Comparison of ENCODE assay signal across 11 mouse cellular contexts in the genomic region with DNA sequence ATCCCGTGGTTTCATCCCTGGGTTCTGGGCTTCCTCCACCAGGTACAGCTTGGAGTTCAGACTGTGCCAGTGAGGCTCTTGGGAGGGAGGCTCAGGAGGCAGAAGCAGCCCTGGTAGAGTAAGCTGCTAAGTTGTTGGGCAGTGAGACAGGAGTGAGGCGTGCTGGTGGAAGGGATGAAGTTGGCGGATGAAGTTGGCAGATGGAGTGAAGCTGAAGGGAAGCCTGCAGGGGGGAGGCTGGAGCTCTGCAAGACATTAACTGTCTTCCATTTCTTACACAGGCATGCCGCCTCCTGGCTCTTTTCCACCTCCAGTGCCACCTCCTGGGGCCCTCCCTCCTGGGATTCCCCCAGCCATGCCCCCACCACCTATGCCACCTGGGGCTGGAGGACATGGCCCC. TPM values are rescaled to one million over a fixed set of nuclear protein-coding genes. Genes with fewer than 3 reads are reported as not detected.
A peak's percentile ranks its signal among the peaks of the same experiment; 100 is the strongest.
DNase-seq lines count a peak whose midpoint lies in the region; ATAC-seq and TF ChIP-seq lines count a peak whose summit lies in the region.
"Not testable (repeated sequence)": the region's sequence is repeated elsewhere in the genome, so short reads cannot be mapped to it uniquely, and the experiment has no call there.
"Had no signal": no experiment of that assay in that cellular context is flagged by ENCODE, and none has a peak within 500 bp of the region (broad histone marks: within the 10 kb centered on the region; RNA-seq: fewer than 3 reads in every experiment).

No protein-coding gene starts in this region.

- peaks cover 67% of the 10 kb centered on the region for H3K36me3 ChIP-seq in G1E (replicated peaks)
- H3K36me3 ChIP-seq in forebrain, embryonic 12.5 days (replicated peaks) = peaks cover 59% of the 10 kb centered on the region
- H3K36me3 ChIP-seq in hindbrain, embryonic 12.5 days = peaks cover 48% of the 10 kb centered on the region
- H3K36me3 ChIP-seq in liver, embryonic 11.5 days (ENCODE audit: control insufficient read depth, insufficient read depth, low read length) = peaks cover 29% of the 10 kb centered on the region
- H3K36me3 ChIP-seq in macrophage (ENCODE audit: inconsistent target) = peaks cover 22% of the 10 kb centered on the region
- H3K36me3 ChIP-seq in neural tube, embryonic 13.5 days = peaks cover 48% of the 10 kb centered on the region

- H3K27me3 ChIP-seq in G1E (ENCODE audit: insufficient read depth, low read length); forebrain, embryonic 12.5 days; hindbrain, embryonic 12.5 days; liver, embryonic 11.5 days (replicated peaks; ENCODE audit: control insufficient read depth, insufficient read depth, low read length); neural tube, embryonic 13.5 days: not testable (repeated sequence)

- not testable (repeated sequence) for DNase-seq in G1E (ENCODE audit: low spot score); liver, embryonic 11.5 days (ENCODE audit: low spot score)
- peak; percentile 52 for DNase-seq in cerebellum, adult 9-11 months

- peaks cover 52% of the 10 kb centered on the region for H3K79me2 ChIP-seq in macrophage (ENCODE audit: inconsistent target)

- H3K27ac ChIP-seq in forebrain, embryonic 12.5 days; hindbrain, embryonic 12.5 days; liver, embryonic 11.5 days (ENCODE audit: low read depth, low read length); neural tube, embryonic 13.5 days (replicated peaks): not testable (repeated sequence)
- H3K27ac ChIP-seq in macrophage = peak overlapping the region; percentile 68

- peak overlapping the region; percentile 94 for H3K4me2 ChIP-seq in forebrain, embryonic 12.5 days
- 0 out of 2 replicates have a peak overlapping the region, but pooled peaks have one; percentile 5 for H3K4me2 ChIP-seq in hindbrain, embryonic 12.5 days (replicated peaks)
- H3K4me2 ChIP-seq in liver, embryonic 11.5 days = peak overlapping the region; percentile 95
- 0 out of 2 replicates have a peak overlapping the region, but pooled peaks have one; percentile 18 for H3K4me2 ChIP-seq in neural tube, embryonic 13.5 days

- H3K9ac ChIP-seq in forebrain, embryonic 12.5 days; hindbrain, embryonic 12.5 days; neural tube, embryonic 13.5 days: not testable (repeated sequence)
- 0 out of 2 replicates have a peak overlapping the region, but pooled peaks have one; percentile 13 for H3K9ac ChIP-seq in liver, embryonic 11.5 days (ENCODE audit: low read depth, low read length)

- TF ChIP-seq CTCF in G1E (IDR thresholded peaks at IDR 0.05; ENCODE audit: low read depth, low read length) = not testable (repeated sequence)

- H3K4me1 ChIP-seq in G1E (ENCODE audit: insufficient read depth, low read depth, low read length) = peaks cover 51% of the 10 kb centered on the region
- H3K4me1 ChIP-seq in forebrain, embryonic 12.5 days = peaks cover 37% of the 10 kb centered on the region
- peaks cover 35% of the 10 kb centered on the region for H3K4me1 ChIP-seq in hindbrain, embryonic 12.5 days
- peaks cover 19% of the 10 kb centered on the region for H3K4me1 ChIP-seq in liver, embryonic 11.5 days (replicated peaks; ENCODE audit: control insufficient read depth, insufficient read depth, low read length)
- peaks cover 47% of the 10 kb centered on the region for H3K4me1 ChIP-seq in neural tube, embryonic 13.5 days (replicated peaks)

- H3K9me3 ChIP-seq in G1E (replicated peaks); forebrain, embryonic 12.5 days; hindbrain, embryonic 12.5 days (replicated peaks); liver, embryonic 11.5 days (ENCODE audit: control insufficient read depth, low read length); neural tube, embryonic 13.5 days: not testable (repeated sequence)

- WGBS in forebrain, embryonic 12.5 days = 88% methylated on average over 4 of the region's 4 CpGs
- WGBS in hindbrain, embryonic 12.5 days = 87% methylated on average over 4 of the region's 4 CpGs
- WGBS in liver, embryonic 11.5 days = 83% methylated on average over 4 of the region's 4 CpGs
- WGBS in macrophage (ENCODE audit: missing documents) = 91% methylated on average over 3 of the region's 4 CpGs
- 88% methylated on average over 4 of the region's 4 CpGs for WGBS in neural tube, embryonic 13.5 days

- not testable (repeated sequence) for ATAC-seq in G1E (ENCODE audit: extremely low read depth, insufficient number of reproducible peaks, low FRiP score, poor library complexity, severe bottlenecking); forebrain, embryonic 12.5 days (ENCODE audit: low FRiP score); hindbrain, embryonic 12.5 days (ENCODE audit: low FRiP score); liver, embryonic 11.5 days (replicated peaks; ENCODE audit: low FRiP score); neural tube, embryonic 13.5 days (ENCODE audit: low read depth)

- H3K4me3 ChIP-seq in G1E (ENCODE audit: low read depth, low read length) = peak overlapping the region; percentile 71
- not testable (repeated sequence) for H3K4me3 ChIP-seq in forebrain, embryonic 12.5 days (replicated peaks); hindbrain, embryonic 12.5 days; macrophage (ENCODE audit: inconsistent target)
- peak overlapping the region; percentile 34 for H3K4me3 ChIP-seq in liver, embryonic 11.5 days (ENCODE audit: low read depth, low read length)
- 0 out of 2 replicates have a peak overlapping the region, but pooled peaks have one; percentile 74 for H3K4me3 ChIP-seq in neural tube, embryonic 13.5 days

RNA-seq across cellular contexts. Expression of a gene that starts 1.9 kb away (rescaled TPM):
- total RNA-seq in G1E (2014; fragmentation: Nextera tagmentation) (138 and 179 TPM in 2 replicates), G1E (2017) (24.8 and 29.3 TPM in 2 replicates)
- polyA plus RNA-seq in G1E (2012) (724 and 955 TPM in 2 replicates), macrophage (2018) (57.6 to 99.3 TPM (median 68.9 TPM) in 3 replicates)
- polyA plus RNA-seq in forebrain, embryonic 12.5 days (2016; fragmentation: Nextera tagmentation; extraction: Ambion mirVana) = 185 and 201 TPM in 2 replicates
- polyA plus RNA-seq in hindbrain, embryonic 12.5 days (2016; fragmentation: Nextera tagmentation; extraction: Ambion mirVana) = 164 and 170 TPM in 2 replicates
- polyA plus RNA-seq in liver, embryonic 11.5 days (2014; fragmentation: Nextera tagmentation; extraction: Ambion mirVana) = 220 and 243 TPM in 2 replicates
- total RNA-seq in macrophage (2018; cell fraction: chromatin; rRNA removed) = 10 to 100 TPM in 23 of 26 experiments, 1 to 10 TPM in 3; 7.2 to 24.3 (median 16.3) TPM
- 10 to 100 TPM; 47.3 to 67.0 (median 56.0) TPM for total RNA-seq in macrophage (2018; cell fraction: cytosol; rRNA removed)
- total RNA-seq in macrophage (2018; cell fraction: nucleus; rRNA removed) = 10 to 100 TPM in 25 of 26 experiments, 1 to 10 TPM in 1; 9.5 to 40.7 (median 21.6) TPM
- polyA plus RNA-seq in neural tube, embryonic 13.5 days (2015; fragmentation: Nextera tagmentation; extraction: Ambion mirVana) = 135 and 145 TPM in 2 replicates

RNA-seq across cellular contexts. Expression of a gene that starts 6.9 kb away (rescaled TPM):
- total RNA-seq in G1E (2014; fragmentation: Nextera tagmentation) = 0.45 TPM in 1 of 2 replicates, not detected in the other
- 0.11 and 0.23 TPM in 2 replicates for total RNA-seq in G1E (2017)
- polyA plus RNA-seq in G1E (2012) = 0.07 and 0.12 TPM in 2 replicates
- 22.9 and 24.3 TPM in 2 replicates for polyA plus RNA-seq in forebrain, embryonic 12.5 days (2016; fragmentation: Nextera tagmentation; extraction: Ambion mirVana)
- polyA plus RNA-seq in hindbrain, embryonic 12.5 days (2016; fragmentation: Nextera tagmentation; extraction: Ambion mirVana) = 44.5 and 44.9 TPM in 2 replicates
- 3.5 and 4.3 TPM in 2 replicates for polyA plus RNA-seq in liver, embryonic 11.5 days (2014; fragmentation: Nextera tagmentation; extraction: Ambion mirVana)
- total RNA-seq in macrophage (2018; cell fraction: chromatin; rRNA removed) = 1 to 10 TPM in 6 of 26 experiments, under 1 TPM in 13, not detected in 7; 0.15 to 4.0 (median 0.76) TPM
- 1 to 10 TPM in 1 of 26 experiments, under 1 TPM in 24, not detected in 1; 0.03 to 1.6 (median 0.23) TPM for total RNA-seq in macrophage (2018; cell fraction: cytosol; rRNA removed)
- total RNA-seq in macrophage (2018; cell fraction: nucleus; rRNA removed) = 1 to 10 TPM in 11 of 26 experiments, under 1 TPM in 14, not detected in 1; 0.12 to 5.0 (median 0.76) TPM
- 0.12 to 1.4 TPM (median 0.29 TPM) in 3 replicates for polyA plus RNA-seq in macrophage (2018)
- 72.2 and 78.5 TPM in 2 replicates for polyA plus RNA-seq in neural tube, embryonic 13.5 days (2015; fragmentation: Nextera tagmentation; extraction: Ambion mirVana)

RNA-seq across cellular contexts. Expression of a gene that starts 12.2 kb away (rescaled TPM):
- total RNA-seq in G1E (2014; fragmentation: Nextera tagmentation) = 5.7 TPM in 1 of 2 replicates, not detected in the other
- total RNA-seq in G1E (2017) = 2.7 and 3.5 TPM in 2 replicates
- polyA plus RNA-seq in G1E (2012) = not detected in 2 replicates
- polyA plus RNA-seq in forebrain, embryonic 12.5 days (2016; fragmentation: Nextera tagmentation; extraction: Ambion mirVana) = 13.4 and 17.8 TPM in 2 replicates
- polyA plus RNA-seq in hindbrain, embryonic 12.5 days (2016; fragmentation: Nextera tagmentation; extraction: Ambion mirVana) = 20.8 and 23.0 TPM in 2 replicates
- 6.8 and 8.8 TPM in 2 replicates for polyA plus RNA-seq in liver, embryonic 11.5 days (2014; fragmentation: Nextera tagmentation; extraction: Ambion mirVana)
- total RNA-seq in macrophage (2018; cell fraction: chromatin; rRNA removed) = 10 to 100 TPM in 4 of 26 experiments, 1 to 10 TPM in 22; 1.1 to 21.1 (median 5.5) TPM
- 1 to 10 TPM in 17 of 26 experiments, under 1 TPM in 9; 0.48 to 2.3 (median 1.2) TPM for total RNA-seq in macrophage (2018; cell fraction: cytosol; rRNA removed)
- 10 to 100 TPM in 4 of 26 experiments, 1 to 10 TPM in 21, under 1 TPM in 1; 0.93 to 13.2 (median 3.1) TPM for total RNA-seq in macrophage (2018; cell fraction: nucleus; rRNA removed)
- polyA plus RNA-seq in macrophage (2018) = 1.2 to 2.4 TPM (median 1.8 TPM) in 3 replicates
- polyA plus RNA-seq in neural tube, embryonic 13.5 days (2015; fragmentation: Nextera tagmentation; extraction: Ambion mirVana) = 10.5 and 14.1 TPM in 2 replicates
- total RNA-seq: hematopoietic stem cell, adult 5-6 weeks had no signal

RNA-seq across cellular contexts. Expression of a gene that starts 45.5 kb away (rescaled TPM):
- 19.6 and 19.8 TPM in 2 replicates for total RNA-seq in G1E (2014; fragmentation: Nextera tagmentation)
- 48.2 and 60.6 TPM in 2 replicates for total RNA-seq in G1E (2017)
- polyA plus RNA-seq in G1E (2012) = 115 and 144 TPM in 2 replicates
- 72.2 and 77.9 TPM in 2 replicates for polyA plus RNA-seq in forebrain, embryonic 12.5 days (2016; fragmentation: Nextera tagmentation; extraction: Ambion mirVana)
- polyA plus RNA-seq in hindbrain, embryonic 12.5 days (2016; fragmentation: Nextera tagmentation; extraction: Ambion mirVana) = 54.4 and 59.8 TPM in 2 replicates
- 93.8 and 98.8 TPM in 2 replicates for polyA plus RNA-seq in liver, embryonic 11.5 days (2014; fragmentation: Nextera tagmentation; extraction: Ambion mirVana)
- 1 to 10 TPM in 9 of 26 experiments, not detected in 17; 1.0 to 4.6 (median 3.0) TPM for total RNA-seq in macrophage (2018; cell fraction: chromatin; rRNA removed)
- 10 to 100 TPM in 21 of 26 experiments, 1 to 10 TPM in 5; 7.3 to 20.6 (median 13.0) TPM for total RNA-seq in macrophage (2018; cell fraction: cytosol; rRNA removed)
- 1 to 10 TPM in 21 of 26 experiments, under 1 TPM in 1, not detected in 4; 0.85 to 9.4 (median 2.4) TPM for total RNA-seq in macrophage (2018; cell fraction: nucleus; rRNA removed)
- 5.3 to 18.4 TPM (median 17.6 TPM) in 3 replicates for polyA plus RNA-seq in macrophage (2018)
- polyA plus RNA-seq in neural tube, embryonic 13.5 days (2015; fragmentation: Nextera tagmentation; extraction: Ambion mirVana) = 54.1 and 63.0 TPM in 2 replicates

RNA-seq across cellular contexts. Expression of a gene that starts 45.6 kb away (rescaled TPM):
- total RNA-seq in G1E (2014; fragmentation: Nextera tagmentation) (38.7 and 50.5 TPM in 2 replicates), G1E (2017) (435 and 467 TPM in 2 replicates)
- polyA plus RNA-seq in G1E (2012) (0.14 and 1.2 TPM in 2 replicates), macrophage (2018) (not detected in 3 replicates)
- polyA plus RNA-seq in forebrain, embryonic 12.5 days (2016; fragmentation: Nextera tagmentation; extraction: Ambion mirVana) = 1.1 and 1.7 TPM in 2 replicates
- not detected in 2 replicates for polyA plus RNA-seq in hindbrain, embryonic 12.5 days (2016; fragmentation: Nextera tagmentation; extraction: Ambion mirVana)
- 0.92 TPM in 1 of 2 replicates, not detected in the other for polyA plus RNA-seq in liver, embryonic 11.5 days (2014; fragmentation: Nextera tagmentation; extraction: Ambion mirVana)
- total RNA-seq in macrophage (2018; cell fraction: chromatin; rRNA removed) = 1 to 10 TPM in 10 of 26 experiments, not detected in 16; 3.3 to 9.5 (median 4.8) TPM
- total RNA-seq in macrophage (2018; cell fraction: cytosol; rRNA removed) = 1 to 10 TPM in 22 of 26 experiments, under 1 TPM in 3, not detected in 1; 0.75 to 6.4 (median 2.1) TPM
- total RNA-seq in macrophage (2018; cell fraction: nucleus; rRNA removed) = 1 to 10 TPM in 16 of 26 experiments, not detected in 10; 2.0 to 9.6 (median 4.5) TPM
- polyA plus RNA-seq in neural tube, embryonic 13.5 days (2015; fragmentation: Nextera tagmentation; extraction: Ambion mirVana) = 0.52 TPM in 1 of 2 replicates, not detected in the other
- polyA plus RNA-seq: heart, embryonic 16.5 days; midbrain, embryonic 16.5 days; stomach, postnatal 0 days had no signal

Comparison
In these comparisons a context has a peak if more than half of its experiments do, and no peak if none do; other contexts are left out.
1. H3K4me2 ChIP-seq: peak in every context shown above with its lines; median percentile 95 in liver, embryonic 11.5 days; 94 in forebrain, embryonic 12.5 days; 18 in neural tube, embryonic 13.5 days; 5 in hindbrain, embryonic 12.5 days.